Mouse (Mus musculus) limb, embryonic 14.5 days (tissue): ENCODE measurements around the gene Gm21885. TPM values are rescaled to one million over a fixed set of nuclear protein-coding genes. Genes with fewer than 3 reads are reported as not detected.

ENCODE experiments used
- ATAC-seq: fragments of 200-750 bp; cut with Nextera tagmentation; 2 replicates; pipeline ENCODE4 v1.8.0; 2017; ENCODE audit warnings: low read depth, moderate number of reproducible peaks, moderate TSS enrichment; ENCODE audit not compliant: low FRiP score
- DNase-seq: peaks from one replicate; pipeline ENCODE4 v3.0.0-alpha.2; 2015; ENCODE audit warnings: low spot score
- H3K27ac ChIP-seq: fragments of 300-500 bp; sonication (generic); replicated peaks from 2 replicates; pipeline ENCODE4 v1.5.1; 2014; ENCODE audit warnings: low read depth, mild to moderate bottlenecking, low read length, moderate library complexity, mixed read lengths
- H3K27me3 ChIP-seq: fragments of 300-500 bp; sonication (generic); 2 replicates; pipeline ENCODE4 v1.6.1; 2014; ENCODE audit warnings: low read length, mixed read lengths; ENCODE audit not compliant: control insufficient read depth, insufficient read depth
- H3K36me3 ChIP-seq: fragments of 300-500 bp; sonication (generic); 2 replicates; pipeline ENCODE4 v1.6.1; 2014; ENCODE audit warnings: mild to moderate bottlenecking, low read length, moderate library complexity, mixed read lengths; ENCODE audit not compliant: control insufficient read depth, insufficient read depth
- H3K4me1 ChIP-seq: fragments of 300-500 bp; sonication (generic); 2 replicates; pipeline ENCODE4 v1.6.1; 2014; ENCODE audit warnings: antibody characterized with exemption, low read length, mixed read lengths; ENCODE audit not compliant: control insufficient read depth, insufficient read depth
- H3K4me2 ChIP-seq: fragments of 300-500 bp; sonication (generic); replicated peaks from 2 replicates; pipeline ENCODE4 v1.6.1; 2014; ENCODE audit warnings: low read depth, mild to moderate bottlenecking, low read length, moderate library complexity; ENCODE audit not compliant: severe bottlenecking
- H3K4me3 ChIP-seq: fragments of 300-500 bp; sonication (generic); replicated peaks from 2 replicates; pipeline ENCODE4 v1.5.1; 2014; ENCODE audit warnings: low read length
- H3K9ac ChIP-seq: fragments of 300-500 bp; sonication (generic); 2 replicates; pipeline ENCODE4 v1.6.1; 2014; ENCODE audit warnings: mild to moderate bottlenecking, low read depth, low read length, moderate library complexity; ENCODE audit not compliant: severe bottlenecking
- H3K9me3 ChIP-seq: fragments of 300-500 bp; sonication (generic); 2 replicates; pipeline ENCODE4 v1.6.1; 2016; ENCODE audit warnings: low read length; ENCODE audit not compliant: control insufficient read depth
- POLR2A ChIP-seq: fragments of 200-500 bp; IDR thresholded peaks from 2 replicates; pipeline ENCODE4 v1.8.0; 2012; ENCODE audit warnings: inconsistent platforms, mild to moderate bottlenecking, moderate library complexity, borderline replicate concordance; ENCODE audit not compliant: insufficient read depth, insufficient read length; ENCODE audit errors: extremely low read depth
- WGBS: fragments of 180-500 bp; shearing (Covaris S2); extraction: QIAGEN DNeasy Blood & Tissue Kit; methylation state at CpG from one replicate; pipeline ENCODE4 v1.1.7; 2014; 5-methylcytosine and 5-hydroxymethylcytosine counted together
- polyA plus RNA-seq, 2 experiments: library from polyadenylated mRNA; depleted of rRNA in 1 of 2; stranded (reverse) in 1 of 2; unstranded in 1 of 2; fragments of >200 nt; fragmentation: Nextera tagmentation in 1 of 2; extraction: Ambion mirVana in 1 of 2; gene quantifications; 2 replicates each; pipeline versions ENCODE4 v1.2.1 to v1.2.3; 2012 to 2014

The Gm21885 gene
- polyA plus RNA-seq (2012; rRNA removed) = not detected in 2 replicates
- polyA plus RNA-seq (2014; fragmentation: Nextera tagmentation; extraction: Ambion mirVana) = 0.44 and 0.84 TPM in 2 replicates

DNA sequence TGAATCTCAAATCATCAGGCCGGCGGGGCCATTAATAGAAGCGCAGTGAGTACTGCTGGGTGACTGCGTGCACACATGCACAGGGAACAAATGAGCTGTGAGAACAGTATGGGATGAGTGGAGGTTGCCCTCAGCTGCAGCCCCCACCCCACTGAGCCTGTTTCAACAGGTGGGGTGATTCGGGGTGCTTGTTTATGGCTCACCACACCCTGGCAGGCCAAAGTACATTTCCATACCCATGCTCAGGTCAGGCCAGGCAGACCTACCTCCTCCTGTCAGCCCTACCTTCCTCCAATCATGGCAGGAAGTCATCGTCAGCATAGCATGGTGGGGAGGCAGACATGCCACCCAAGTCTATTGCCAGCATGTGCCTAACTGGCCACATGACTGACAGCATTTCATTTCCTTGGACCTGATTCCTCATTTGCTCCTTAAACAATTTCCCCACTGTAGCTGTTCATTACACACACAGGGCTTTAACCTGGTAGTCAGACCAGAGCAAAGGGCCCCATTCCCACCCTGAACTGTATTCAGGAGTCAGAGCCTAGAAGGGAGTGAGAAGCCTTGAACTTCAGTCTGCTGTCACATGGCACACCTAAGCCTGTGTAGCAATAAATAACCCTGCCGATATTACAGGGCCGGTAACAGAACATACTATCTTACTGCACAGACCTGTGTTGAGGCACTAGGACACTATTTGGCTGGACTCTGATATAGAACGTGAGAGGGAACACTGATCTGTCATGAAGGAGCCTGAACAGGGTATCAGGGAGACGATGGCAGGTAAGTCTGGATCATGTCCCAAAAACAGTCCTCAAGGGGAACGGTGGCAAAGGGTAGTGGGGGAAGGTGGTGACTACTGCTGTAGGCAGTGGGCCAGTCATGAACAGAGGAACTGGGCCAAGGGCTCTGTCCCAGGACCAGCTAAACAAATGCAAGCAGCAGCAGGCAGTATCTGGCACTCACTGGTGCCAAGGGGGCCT is at the start of gene Gm21885:
Gene Gm21885 (plus strand): TSS at position 675 of the 983 bp plus-strand sequence.
- Histone ChIP-seq H3K9me3 (no peaks in the 10 kb centered on the region), H3K9ac (no peak within 1 kb of the TSS), H3K27ac (no peak within 1 kb of the TSS), H3K27me3 (no peaks in the 10 kb centered on the region), H3K36me3 (peaks cover 17% of the 10 kb centered on the region), H3K4me2 (no peak within 1 kb of the TSS), H3K4me1 (peaks cover 10% of the 10 kb centered on the region; the same call in 1 of the 2 replicates), H3K4me3 (no peak within 1 kb of the TSS)
- WGBS = 79% methylated on average over 11 of the region's 11 CpGs
- no peak for TF ChIP-seq POLR2A
- ATAC-seq (no peak), DNase-seq (no peak)

DNA sequence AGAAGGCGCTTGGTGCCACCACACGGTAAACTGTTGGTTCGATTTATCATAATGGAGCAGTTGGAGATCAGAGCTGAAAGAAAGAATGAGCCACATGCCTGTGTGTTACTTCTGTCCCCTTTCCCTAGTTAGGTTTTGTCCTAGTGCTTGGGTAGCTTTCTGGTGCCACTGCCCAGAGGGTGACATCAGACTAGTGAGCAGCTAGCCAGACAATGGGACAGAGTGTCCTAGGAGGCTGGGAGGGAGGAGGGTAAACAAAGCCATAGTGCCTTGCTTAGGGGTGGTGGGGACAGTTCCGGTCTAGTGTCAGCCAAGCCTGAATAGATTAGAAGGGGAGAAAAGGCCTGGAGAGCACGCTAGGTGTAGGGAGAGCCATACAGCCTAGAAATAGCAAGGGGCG is 48.3 kb upstream of the Gm21885 start:
- Histone ChIP-seq H3K9me3 (no peaks in the 10 kb centered on the region), H3K4me3 (no peak overlapping the region), H3K9ac (no peak overlapping the region), H3K27ac (no peak overlapping the region), H3K27me3 (no peaks in the 10 kb centered on the region), H3K4me2 (no peak overlapping the region), H3K36me3 (0 out of 2 replicates have a peak, but pooled peaks cover 5% of the 10 kb centered on the region), H3K4me1 (peaks cover 2% of the 10 kb centered on the region)
- 79% methylated on average over 6 of the region's 6 CpGs for WGBS
- no peak for DNase-seq
- ATAC-seq = no peak
- TF ChIP-seq POLR2A = no peak

DNA sequence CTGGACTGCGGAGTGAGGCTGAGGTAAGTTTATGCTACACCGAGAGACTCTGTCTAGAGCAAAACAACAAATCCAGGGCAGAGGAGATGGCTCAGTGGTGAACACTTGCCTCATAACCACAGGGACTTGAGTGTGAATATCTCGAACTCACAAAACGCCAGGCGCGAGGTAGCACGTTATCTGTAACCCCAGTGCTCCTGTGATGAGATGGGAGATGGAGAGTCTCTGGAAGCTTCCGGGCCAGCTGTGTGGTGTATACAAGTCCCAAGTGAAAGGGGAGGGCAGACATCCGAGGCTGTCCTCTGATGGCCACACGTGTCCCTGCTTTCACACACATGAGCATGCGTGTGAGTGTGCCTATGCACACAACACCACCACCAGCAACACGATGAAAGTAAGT is 47.3 kb upstream of the Gm21885 start:
- H3K4me2 ChIP-seq = no peak overlapping the region
- no peak overlapping the region for H3K9ac ChIP-seq
- no peak for ATAC-seq
- DNase-seq = no peak
- H3K27ac ChIP-seq = no peak overlapping the region
- TF ChIP-seq POLR2A = no peak
- H3K9me3 ChIP-seq = no peaks in the 10 kb centered on the region
- H3K4me3 ChIP-seq = no peak overlapping the region
- 89% methylated on average over 12 of the region's 12 CpGs for WGBS
- H3K36me3 ChIP-seq = 0 out of 2 replicates have a peak, but pooled peaks cover 5% of the 10 kb centered on the region
- no peaks in the 10 kb centered on the region for H3K4me1 ChIP-seq
- H3K27me3 ChIP-seq = no peaks in the 10 kb centered on the region

DNA sequence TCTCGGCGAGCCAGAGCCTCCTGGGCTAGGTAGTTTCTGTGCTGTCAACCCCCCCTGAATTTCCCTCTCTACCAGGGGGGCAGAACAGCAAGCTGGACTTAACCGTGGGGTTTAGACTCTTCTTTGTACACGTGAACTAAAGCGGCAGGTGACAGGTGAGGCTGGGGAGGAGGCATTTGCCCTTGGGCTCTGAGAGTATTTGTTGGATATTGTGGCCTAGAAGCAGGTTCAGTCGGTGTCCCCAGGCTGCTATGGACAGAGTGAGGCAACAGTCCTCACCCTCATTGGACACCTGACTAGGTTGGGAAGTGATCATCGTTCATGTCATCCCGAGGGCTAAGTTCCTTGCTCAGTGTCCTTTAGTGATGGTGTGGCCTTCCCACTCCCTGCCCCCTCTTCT is 46.8 kb upstream of the Gm21885 start:
- no peak for TF ChIP-seq POLR2A
- 87% methylated on average over 8 of the region's 8 CpGs for WGBS
- ATAC-seq = no peak

DNA sequence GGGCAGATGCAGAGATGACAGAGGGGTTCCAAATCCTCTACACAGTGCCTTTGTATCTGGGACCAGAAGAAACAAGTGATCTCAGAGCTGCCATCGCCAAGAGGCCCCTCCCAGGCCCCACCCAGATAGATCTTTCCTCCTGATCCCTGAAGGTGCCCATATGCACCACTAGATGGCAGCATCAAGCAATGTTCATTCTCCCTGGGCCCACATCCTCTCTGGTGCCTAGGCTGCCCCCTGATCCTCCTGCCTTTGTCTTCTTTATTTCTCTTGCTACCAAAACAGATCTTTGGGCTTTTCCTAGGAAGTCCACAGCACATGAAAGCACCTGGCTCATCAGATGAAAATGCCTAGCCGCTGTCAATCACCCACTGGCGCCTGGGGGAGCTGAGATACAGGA is 45.6 kb upstream of the Gm21885 start:
- no peak for TF ChIP-seq POLR2A
- 0 out of 2 replicates have a peak overlapping the region, but pooled peaks have one; percentile 26 for H3K27ac ChIP-seq
- ATAC-seq (peak; percentile 91), DNase-seq (peak; percentile 95)
- H3K4me2 ChIP-seq = peak overlapping the region; percentile 25; the same call in 1 of the 2 replicates
- no peaks in the 10 kb centered on the region for H3K9me3 ChIP-seq
- H3K4me3 ChIP-seq = no peak overlapping the region
- H3K27me3 ChIP-seq = no peaks in the 10 kb centered on the region
- H3K9ac ChIP-seq = peak overlapping the region; percentile 26; the same call in 1 of the 2 replicates
- whole genome bisulfite sequencing = 23% methylated on average over 3 of the region's 3 CpGs
- 0 out of 2 replicates have a peak, but pooled peaks cover 8% of the 10 kb centered on the region for H3K4me1 ChIP-seq
- H3K36me3 ChIP-seq = 0 out of 2 replicates have a peak, but pooled peaks cover 5% of the 10 kb centered on the region

More for the DNA sequence above, 46.8 kb upstream of the Gm21885 start:
- Histone ChIP-seq H3K36me3 (0 out of 2 replicates have a peak, but pooled peaks cover 5% of the 10 kb centered on the region), H3K4me1 (0 out of 2 replicates have a peak, but pooled peaks cover 3% of the 10 kb centered on the region), H3K27ac (no peak overlapping the region), H3K4me3 (no peak overlapping the region), H3K9me3 (no peaks in the 10 kb centered on the region), H3K9ac (no peak overlapping the region), H3K4me2 (no peak overlapping the region), H3K27me3 (no peaks in the 10 kb centered on the region)
- DNase-seq = no peak
